Mouse (Mus musculus) kidney, adult 18-20 months (tissue): ENCODE measurements around the gene Isg15.
"Not testable (repeated sequence)": the region's sequence is repeated elsewhere in the genome, so short reads cannot be mapped to it uniquely, and the experiment has no call there.

ENCODE experiments used
- DNase-seq: peaks from one replicate; pipeline ENCODE4 v3.0.0; 2021

The Isg15 gene

DNA sequence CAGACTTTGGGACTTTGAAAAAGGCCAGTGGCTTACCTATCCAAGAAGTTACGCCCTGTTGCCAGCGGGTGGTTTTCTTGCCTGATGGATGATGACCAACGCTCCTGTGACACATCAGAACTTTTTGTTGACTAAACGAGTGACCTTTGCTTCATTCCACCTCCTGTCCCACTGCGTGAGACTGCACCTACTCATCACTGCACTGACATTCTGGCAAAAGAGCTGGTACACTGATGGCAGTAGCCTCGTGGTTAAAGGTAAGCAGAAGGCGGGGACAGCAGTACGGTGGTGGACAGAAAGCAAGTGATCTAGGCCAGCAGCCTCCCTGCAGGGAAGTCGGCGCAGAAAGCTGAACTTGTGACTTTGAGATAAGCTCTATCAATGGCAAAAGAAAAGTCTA is 49.7 kb downstream of the Isg15 start:
- not testable (repeated sequence) for DNase-seq
